Mouse (Mus musculus) stomach, postnatal 0 days (tissue): ENCODE data around the gene 4931428L18Rik. TPM values are rescaled to one million over a fixed set of nuclear protein-coding genes. Genes with fewer than 3 reads are reported as not detected.

Experiments used
- ATAC-seq: fragments of 200-750 bp; cut with Nextera tagmentation; 2 replicates; pipeline ENCODE4 v1.8.0; 2017; ENCODE audit not compliant: low FRiP score, low TSS enrichment
- DNase-seq: peaks from one replicate; pipeline ENCODE4 v3.0.0-alpha.2; 2016; ENCODE audit warnings: low spot score
- H3K27ac ChIP-seq: fragments of 300-500 bp; sonication (generic); replicated peaks from 2 replicates; pipeline ENCODE4 v1.5.1; 2014; ENCODE audit warnings: mild to moderate bottlenecking, control low read depth
- H3K27me3 ChIP-seq: fragments of 300-500 bp; sonication (generic); 2 replicates; pipeline ENCODE4 v1.6.1; 2014; ENCODE audit warnings: low read length; ENCODE audit not compliant: control insufficient read depth, insufficient read depth
- H3K36me3 ChIP-seq: fragments of 300-500 bp; sonication (generic); 2 replicates; pipeline ENCODE4 v1.6.1; 2014; ENCODE audit warnings: low read length, mixed read lengths; ENCODE audit not compliant: control insufficient read depth, insufficient read depth
- H3K4me1 ChIP-seq: fragments of 300-500 bp; sonication (generic); replicated peaks from 2 replicates; pipeline ENCODE4 v1.6.1; 2014; ENCODE audit warnings: antibody characterized with exemption; ENCODE audit not compliant: control insufficient read depth, insufficient read depth
- H3K4me2 ChIP-seq: fragments of 300-500 bp; sonication (generic); replicated peaks from 2 replicates; pipeline ENCODE4 v1.6.1; 2014; ENCODE audit warnings: low read depth, mild to moderate bottlenecking, control low read depth, moderate library complexity
- H3K4me3 ChIP-seq: fragments of 300-500 bp; sonication (generic); 2 replicates; pipeline ENCODE4 v1.5.1; 2014; ENCODE audit warnings: low read depth, low read length, control low read depth
- H3K9ac ChIP-seq: fragments of 300-500 bp; sonication (generic); 2 replicates; pipeline ENCODE4 v1.6.1; 2014; ENCODE audit warnings: mild to moderate bottlenecking, low read length, control low read depth, mixed read lengths
- H3K9me3 ChIP-seq: fragments of 300-500 bp; sonication (generic); 2 replicates; pipeline ENCODE4 v1.6.1; 2016; ENCODE audit warnings: low read length; ENCODE audit not compliant: control insufficient read depth
- CTCF ChIP-seq: IDR thresholded peaks from 2 replicates; pipeline ENCODE4 v1.5.1; 2016; ENCODE audit warnings: antibody characterized with exemption, low read depth, mild to moderate bottlenecking, moderate library complexity
- EP300 ChIP-seq: optimal IDR thresholded peaks from 2 replicates; pipeline ENCODE3; 2016; ENCODE audit warnings: antibody characterized with exemption
- WGBS: fragments of 180-500 bp; shearing (Covaris S2); extraction: QIAGEN DNeasy Blood & Tissue Kit; methylation state at CpG from one replicate; pipeline ENCODE4 v1.1.7; 2014; 5-methylcytosine and 5-hydroxymethylcytosine counted together
- polyA plus RNA-seq: library from polyadenylated mRNA; unstranded; fragments of >200 nt; fragmentation: Nextera tagmentation; extraction: Ambion mirVana; gene quantifications from 2 replicates; pipeline ENCODE4 v1.2.1, GENCODE M21; 2015

The 4931428L18Rik gene
- polyA plus RNA-seq, 1 experiment from 2014 or later: 0.16 TPM

GRCm38 (mm10) chr1:30948950-30949639, 273.4 kb downstream of the 4931428L18Rik start:
- Histone ChIP-seq H3K9me3 (no peaks in the 10 kb centered on the region), H3K4me3 (peak overlapping the region; percentile 96), H3K4me2 (peak overlapping the region; percentile 57), H3K27ac (peak overlapping the region; percentile 99), H3K27me3 (no peaks in the 10 kb centered on the region), H3K9ac (peak overlapping the region; percentile 97), H3K36me3 (peaks cover 2% of the 10 kb centered on the region; the same call in 1 of the 2 replicates), H3K4me1 (no peaks in the 10 kb centered on the region)
- TF ChIP-seq EP300 (no peak), CTCF (no peak)
- DNase-seq (peak; percentile 81), ATAC-seq (peak; percentile 56)
- WGBS: under 1% methylated on average over 61 of the region's 85 CpGs

GRCm38 (mm10) chr1:30948361-30948949, 274.0 kb downstream of the 4931428L18Rik start:
- DNase-seq (peak; percentile 59), ATAC-seq (no peak)
- peaks cover 7% of the 10 kb centered on the region for H3K36me3 ChIP-seq
- H3K4me3 ChIP-seq: peak overlapping the region; percentile 96
- H3K9me3 ChIP-seq: no peaks in the 10 kb centered on the region
- peak overlapping the region; percentile 57 for H3K4me2 ChIP-seq
- H3K27me3 ChIP-seq: no peaks in the 10 kb centered on the region
- under 1% methylated on average over 16 of the region's 16 CpGs for WGBS
- H3K4me1 ChIP-seq: no peaks in the 10 kb centered on the region
- H3K27ac ChIP-seq: peak overlapping the region; percentile 99
- peak; percentile 68 for TF ChIP-seq CTCF
- TF ChIP-seq EP300: no peak
- peak overlapping the region; percentile 97 for H3K9ac ChIP-seq

Other genes with a start within 250 kb of the 4931428L18Rik start
- gene AC153137.1, start 244.7 kb downstream of the 4931428L18Rik start, polyA plus RNA-seq: not detected in 2 replicates
- gene Lgsn, start 46.3 kb downstream of the 4931428L18Rik start, polyA plus RNA-seq: not detected in 2 replicates
- gene Pih1d3, start 154 bp upstream of the 4931428L18Rik start, polyA plus RNA-seq: not detected in 2 replicates